ENCODE assay signal across 8 mouse cellular contexts in genomic region chr19:46357344-46358280, GRCm38 (mm10). TPM values are rescaled to one million over a fixed set of nuclear protein-coding genes. Genes with fewer than 3 reads are reported as not detected.
DNase-seq lines count a peak whose midpoint lies in the region; ATAC-seq lines count a peak whose summit lies in the region.

No protein-coding gene starts in this region.

- peak; percentile 46 for DNase-seq in ES-CJ7 (ENCODE audit: low read depth, low spot score)
- no peak for DNase-seq in liver, embryonic 13.5 days
- DNase-seq in frontal cortex, postnatal 25 days (ENCODE audit: low spot score in 2 of 2) = no peak
- no peak for DNase-seq in cerebellum, adult 18-20 months
- no peak for DNase-seq in gastrocnemius, postnatal 10 days

- H3K4me3 ChIP-seq in brown adipose tissue, adult 24 weeks (ENCODE audit: insufficient read depth, low read depth, low read length) = peak overlapping the region; percentile 79
- H3K4me3 ChIP-seq in liver, embryonic 13.5 days (replicated peaks) = peak overlapping the region; percentile 69
- H3K4me3 ChIP-seq in neural tube, embryonic 13.5 days = peak overlapping the region; percentile 52

- peak overlapping the region; percentile 77 for H3K9ac ChIP-seq in liver, embryonic 13.5 days
- H3K9ac ChIP-seq in neural tube, embryonic 13.5 days = peak overlapping the region; percentile 72

- whole genome bisulfite sequencing in liver, embryonic 13.5 days (ENCODE audit: insufficient replicate concordance) = 3% methylated on average over 25 of the region's 25 CpGs
- 17% methylated on average over 25 of the region's 25 CpGs for WGBS in neural tube, embryonic 13.5 days

- peak; percentile 57 to 70; a peak in 3 of 4 replicates for ATAC-seq in hematopoietic stem cell, adult 5-6 weeks (replicated peaks in 1 of 2; ENCODE audit: insufficient read depth in 1 of 2, low FRiP score in 2 of 2, low TSS enrichment in 1 of 2, low read depth in 1 of 2, poor library complexity in 2 of 2, severe bottlenecking in 2 of 2)
- peak; percentile 50; the same call in 1 of the 2 replicates for ATAC-seq in liver, embryonic 13.5 days (ENCODE audit: low read depth)
- ATAC-seq in neural tube, embryonic 13.5 days (ENCODE audit: low read depth) = no peak

- H3K27me3 ChIP-seq in liver, embryonic 13.5 days = no peaks in the 10 kb centered on the region
- peaks cover 17% of the 10 kb centered on the region for H3K27me3 ChIP-seq in neural tube, embryonic 13.5 days

- H3K9me3 ChIP-seq in liver, embryonic 13.5 days (replicated peaks) = no peaks in the 10 kb centered on the region
- no peaks in the 10 kb centered on the region for H3K9me3 ChIP-seq in neural tube, embryonic 13.5 days

- H3K36me3 ChIP-seq in liver, embryonic 13.5 days = peaks cover 5% of the 10 kb centered on the region; the same call in 1 of the 2 replicates
- no peaks in the 10 kb centered on the region for H3K36me3 ChIP-seq in neural tube, embryonic 13.5 days

- peak overlapping the region; percentile 69 for H3K27ac ChIP-seq in brown adipose tissue, adult 24 weeks (replicated peaks; ENCODE audit: low read depth, low read length)
- peak overlapping the region; percentile 63 for H3K27ac ChIP-seq in liver, embryonic 13.5 days
- no peak overlapping the region for H3K27ac ChIP-seq in neural tube, embryonic 13.5 days (replicated peaks)

- H3K4me1 ChIP-seq in brown adipose tissue, adult 24 weeks (ENCODE audit: control insufficient read depth, insufficient read depth, insufficient read length, low read length) = peaks cover 5% of the 10 kb centered on the region
- peaks cover 40% of the 10 kb centered on the region for H3K4me1 ChIP-seq in liver, embryonic 13.5 days (replicated peaks)
- H3K4me1 ChIP-seq in neural tube, embryonic 13.5 days (replicated peaks) = peaks cover 21% of the 10 kb centered on the region

- H3K4me2 ChIP-seq in liver, embryonic 13.5 days = peak overlapping the region; percentile 96
- H3K4me2 ChIP-seq in neural tube, embryonic 13.5 days = peak overlapping the region; percentile 74

RNA-seq across cellular contexts. Expression of gene 2310034G01Rik, which starts 7.5 kb away (rescaled TPM):
- not detected in 2 replicates for polyA plus RNA-seq in brown adipose tissue, adult 24 weeks (2012; ENCODE audit: insufficient read depth, insufficient read length, missing spikeins)
- 1.3 and 3.0 TPM in 2 replicates for total RNA-seq in hematopoietic stem cell, adult 5-6 weeks (2017)
- 0.44 and 0.59 TPM in 2 replicates for polyA plus RNA-seq in liver, embryonic 13.5 days (2015; fragmentation: Nextera tagmentation; extraction: Ambion mirVana)
- 2.5 and 3.5 TPM in 2 replicates for polyA plus RNA-seq in neural tube, embryonic 13.5 days (2015; fragmentation: Nextera tagmentation; extraction: Ambion mirVana)
- total RNA-seq in gastrocnemius, postnatal 10 days (2021) = under 1 TPM; 0.35 to 0.56 TPM

RNA-seq across cellular contexts. Expression of gene Mfsd13a, which starts 16.7 kb away (rescaled TPM):
- 1.0 and 2.6 TPM in 2 replicates for polyA plus RNA-seq in brown adipose tissue, adult 24 weeks (2012; ENCODE audit: insufficient read depth, insufficient read length, missing spikeins)
- 5.9 and 8.6 TPM in 2 replicates for total RNA-seq in hematopoietic stem cell, adult 5-6 weeks (2017)
- 10.6 and 12.3 TPM in 2 replicates for polyA plus RNA-seq in liver, embryonic 13.5 days (2015; fragmentation: Nextera tagmentation; extraction: Ambion mirVana)
- polyA plus RNA-seq in neural tube, embryonic 13.5 days (2015; fragmentation: Nextera tagmentation; extraction: Ambion mirVana) = 10.3 and 10.6 TPM in 2 replicates
- total RNA-seq in gastrocnemius, postnatal 10 days (2021) = 1 to 10 TPM; 1.2 to 1.5 TPM

RNA-seq across cellular contexts. Expression of gene Cuedc2, which starts 19.1 kb away (rescaled TPM):
- polyA plus RNA-seq in brown adipose tissue, adult 24 weeks (2012; ENCODE audit: insufficient read depth, insufficient read length, missing spikeins) = 61.9 and 67.2 TPM in 2 replicates
- 112 and 129 TPM in 2 replicates for total RNA-seq in hematopoietic stem cell, adult 5-6 weeks (2017)
- polyA plus RNA-seq in liver, embryonic 13.5 days (2015; fragmentation: Nextera tagmentation; extraction: Ambion mirVana) = 85.6 and 86.7 TPM in 2 replicates
- polyA plus RNA-seq in neural tube, embryonic 13.5 days (2015; fragmentation: Nextera tagmentation; extraction: Ambion mirVana) = 318 and 357 TPM in 2 replicates
- 10 to 100 TPM; 88.3 TPM for total RNA-seq in gastrocnemius, postnatal 10 days (2021)

RNA-seq across cellular contexts. Expression of gene Fbxl15, which starts 29.6 kb away (rescaled TPM):
- polyA plus RNA-seq in brown adipose tissue, adult 24 weeks (2012; ENCODE audit: insufficient read depth, insufficient read length, missing spikeins) = 5.9 and 8.9 TPM in 2 replicates
- total RNA-seq in hematopoietic stem cell, adult 5-6 weeks (2017) = 0.81 and 3.5 TPM in 2 replicates
- 11.2 and 12.1 TPM in 2 replicates for polyA plus RNA-seq in liver, embryonic 13.5 days (2015; fragmentation: Nextera tagmentation; extraction: Ambion mirVana)
- 37.7 and 39.1 TPM in 2 replicates for polyA plus RNA-seq in neural tube, embryonic 13.5 days (2015; fragmentation: Nextera tagmentation; extraction: Ambion mirVana)
- total RNA-seq in gastrocnemius, postnatal 10 days (2021) = 1 to 10 TPM; 2.7 to 3.7 TPM

RNA-seq across cellular contexts. Expression of gene Psd, which starts 30.7 kb away (rescaled TPM):
- polyA plus RNA-seq in brown adipose tissue, adult 24 weeks (2012; ENCODE audit: insufficient read depth, insufficient read length, missing spikeins) = 1.4 TPM in 1 of 2 replicates, not detected in the other
- total RNA-seq in hematopoietic stem cell, adult 5-6 weeks (2017) = 1.3 and 2.4 TPM in 2 replicates
- polyA plus RNA-seq in liver, embryonic 13.5 days (2015; fragmentation: Nextera tagmentation; extraction: Ambion mirVana) = 5.8 and 7.1 TPM in 2 replicates
- polyA plus RNA-seq in neural tube, embryonic 13.5 days (2015; fragmentation: Nextera tagmentation; extraction: Ambion mirVana) = 47.2 and 53.8 TPM in 2 replicates
- total RNA-seq in gastrocnemius, postnatal 10 days (2021) = 1 to 10 TPM; 2.2 to 2.6 TPM
